Mouse (Mus musculus): Measurements from ENCODE around the gene 2510039O18Rik.

Gene 2510039O18Rik

GRCm38 (mm10) chr4:147985205-147986132, 44.8 kb downstream of the 2510039O18Rik start, which contains the start of gene Nppb:
Gene Nppb (plus strand): TSS chr4:147985788.
- CTCF ChIA-PET: no interaction called here

DNA sequence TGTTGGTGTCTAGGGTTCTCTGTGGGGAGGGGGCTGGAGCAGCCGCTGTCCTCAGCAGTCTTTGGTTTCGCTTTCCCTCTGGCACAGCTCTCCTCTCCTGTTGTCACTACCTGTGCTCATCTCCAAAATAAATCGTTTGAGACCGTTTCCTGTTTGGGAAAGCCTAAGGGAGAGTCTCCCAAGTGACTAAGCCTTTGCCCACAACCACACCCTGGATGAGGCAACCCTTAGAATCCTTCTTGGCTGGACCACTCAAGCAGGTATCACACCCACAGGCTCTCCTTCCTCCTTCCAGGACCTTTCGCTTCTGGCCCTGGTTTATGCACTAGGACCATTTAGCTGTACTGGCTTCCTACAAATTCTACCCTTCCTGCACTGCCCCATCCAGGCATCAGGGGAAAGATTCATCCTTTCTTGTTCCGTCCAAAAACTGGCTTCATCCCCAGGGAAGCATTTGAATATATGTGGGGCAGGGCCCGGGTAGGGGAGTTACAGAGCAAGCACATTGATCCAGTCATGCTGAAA, 52.9 kb downstream of the 2510039O18Rik start:
- CTCF ChIA-PET: no interaction called here

- CTCF ChIA-PET: no interaction called here
These were observed 54.6 kb downstream of the 2510039O18Rik start for GRCm38 (mm10) chr4:147995311-147995710.
